Mouse (Mus musculus): Measurements from ENCODE around the gene Capn3. TPM values are rescaled to one million over a fixed set of nuclear protein-coding genes. Genes with fewer than 3 reads are reported as not detected.

The Capn3 gene
- polyA plus RNA-seq, 1 experiment: not detected

- H3K4me1 ChIP-seq (ENCODE audit: control insufficient read depth, insufficient read depth, low read length): 0 out of 2 replicates have a peak, but pooled peaks cover 2% of the 10 kb centered on the region
- no peak for TF ChIP-seq CTCF (IDR thresholded peaks at IDR 0.05; ENCODE audit: low read depth, low read length)
- no peak for TF ChIP-seq POLR2A (IDR thresholded peaks at IDR 0.05; ENCODE audit: borderline replicate concordance, low read depth, low read length)
- no peak overlapping the region for H3K4me3 ChIP-seq (ENCODE audit: insufficient read depth, low read length)
- no peak overlapping the region for H3K27ac ChIP-seq (ENCODE audit: insufficient read depth, low read depth, low read length)
Observed at GRCm38 (mm10) chr2:120476277-120477087, 20.7 kb downstream of the Capn3 start.

GRCm38 (mm10) chr2:120478600-120478999, 22.8 kb downstream of the Capn3 start:
- TF ChIP-seq CTCF (IDR thresholded peaks at IDR 0.05; ENCODE audit: low read depth, low read length) (peak; percentile 69), POLR2A (IDR thresholded peaks at IDR 0.05; ENCODE audit: borderline replicate concordance, low read depth, low read length) (no peak)
- peaks cover 19% of the 10 kb centered on the region for H3K4me1 ChIP-seq (ENCODE audit: control insufficient read depth, insufficient read depth, low read length)
- H3K4me3 ChIP-seq (ENCODE audit: insufficient read depth, low read length): no peak overlapping the region
- H3K27ac ChIP-seq (ENCODE audit: insufficient read depth, low read depth, low read length): no peak overlapping the region

GRCm38 (mm10) chr2:120481921-120482320, 26.1 kb downstream of the Capn3 start:
- no peak for TF ChIP-seq CTCF (IDR thresholded peaks at IDR 0.05; ENCODE audit: low read depth, low read length)
- TF ChIP-seq POLR2A (IDR thresholded peaks at IDR 0.05; ENCODE audit: borderline replicate concordance, low read depth, low read length): no peak
- no peak overlapping the region for H3K4me3 ChIP-seq (ENCODE audit: insufficient read depth, low read length)
- H3K4me1 ChIP-seq (ENCODE audit: control insufficient read depth, insufficient read depth, low read length): peaks cover 26% of the 10 kb centered on the region
- no peak overlapping the region for H3K27ac ChIP-seq (ENCODE audit: insufficient read depth, low read depth, low read length)

GRCm38 (mm10) chr2:120482506-120483389, 26.9 kb downstream of the Capn3 start:
- no peak overlapping the region for H3K4me3 ChIP-seq (ENCODE audit: insufficient read depth, low read length)
- H3K27ac ChIP-seq (ENCODE audit: insufficient read depth, low read depth, low read length): no peak overlapping the region
- H3K4me1 ChIP-seq (ENCODE audit: control insufficient read depth, insufficient read depth, low read length): peaks cover 26% of the 10 kb centered on the region
- TF ChIP-seq POLR2A (IDR thresholded peaks at IDR 0.05; ENCODE audit: borderline replicate concordance, low read depth, low read length): no peak
- TF ChIP-seq CTCF (IDR thresholded peaks at IDR 0.05; ENCODE audit: low read depth, low read length): no peak

GRCm38 (mm10) chr2:120484241-120484640, 28.4 kb downstream of the Capn3 start:
- TF ChIP-seq CTCF (IDR thresholded peaks at IDR 0.05; ENCODE audit: low read depth, low read length) (no peak), POLR2A (IDR thresholded peaks at IDR 0.05; ENCODE audit: borderline replicate concordance, low read depth, low read length) (no peak)
- Histone ChIP-seq H3K4me3 (ENCODE audit: insufficient read depth, low read length) (no peak overlapping the region), H3K4me1 (ENCODE audit: control insufficient read depth, insufficient read depth, low read length) (peaks cover 26% of the 10 kb centered on the region), H3K27ac (ENCODE audit: insufficient read depth, low read depth, low read length) (no peak overlapping the region)

- H3K4me1 ChIP-seq (ENCODE audit: control insufficient read depth, insufficient read depth, low read length): no peaks in the 10 kb centered on the region; the same call in 1 of the 2 replicates
- H3K27ac ChIP-seq (ENCODE audit: insufficient read depth, low read depth, low read length): no peak overlapping the region
- TF ChIP-seq POLR2A (IDR thresholded peaks at IDR 0.05; ENCODE audit: borderline replicate concordance, low read depth, low read length) (no peak), CTCF (IDR thresholded peaks at IDR 0.05; ENCODE audit: low read depth, low read length) (no peak)
- no peak overlapping the region for H3K4me3 ChIP-seq (ENCODE audit: insufficient read depth, low read length)
Observed at GRCm38 (mm10) chr2:120493254-120493653, 37.4 kb downstream of the Capn3 start.

GRCm38 (mm10) chr2:120496511-120496910, 40.7 kb downstream of the Capn3 start:
- no peaks in the 10 kb centered on the region for H3K4me1 ChIP-seq (ENCODE audit: control insufficient read depth, insufficient read depth, low read length)
- no peak overlapping the region for H3K4me3 ChIP-seq (ENCODE audit: insufficient read depth, low read length)
- H3K27ac ChIP-seq (ENCODE audit: insufficient read depth, low read depth, low read length): no peak overlapping the region
- TF ChIP-seq CTCF (IDR thresholded peaks at IDR 0.05; ENCODE audit: low read depth, low read length) (no peak), POLR2A (IDR thresholded peaks at IDR 0.05; ENCODE audit: borderline replicate concordance, low read depth, low read length) (no peak)

GRCm38 (mm10) chr2:120499971-120500471, 44.2 kb downstream of the Capn3 start:
- TF ChIP-seq POLR2A (IDR thresholded peaks at IDR 0.05; ENCODE audit: borderline replicate concordance, low read depth, low read length) (no peak), CTCF (IDR thresholded peaks at IDR 0.05; ENCODE audit: low read depth, low read length) (no peak)
- Histone ChIP-seq H3K4me3 (ENCODE audit: insufficient read depth, low read length) (no peak overlapping the region), H3K4me1 (ENCODE audit: control insufficient read depth, insufficient read depth, low read length) (no peaks in the 10 kb centered on the region), H3K27ac (ENCODE audit: insufficient read depth, low read depth, low read length) (no peak overlapping the region)

GRCm38 (mm10) chr2:120501136-120501918, 45.5 kb downstream of the Capn3 start:
- TF ChIP-seq CTCF (IDR thresholded peaks at IDR 0.05; ENCODE audit: low read depth, low read length): no peak
- no peak for TF ChIP-seq POLR2A (IDR thresholded peaks at IDR 0.05; ENCODE audit: borderline replicate concordance, low read depth, low read length)
- Histone ChIP-seq H3K4me1 (ENCODE audit: control insufficient read depth, insufficient read depth, low read length) (no peaks in the 10 kb centered on the region), H3K27ac (ENCODE audit: insufficient read depth, low read depth, low read length) (no peak overlapping the region), H3K4me3 (ENCODE audit: insufficient read depth, low read length) (no peak overlapping the region)

Measured in bone marrow macrophage, adult 2 months (primary cell).